Mouse (Mus musculus) cerebellum, adult 2 months (tissue): Measurements from ENCODE around the gene Cd6.

Experiments used
- CTCF ChIP-seq: fragments of 200-500 bp; IDR thresholded peaks from 2 replicates; pipeline ENCODE4 v1.5.1; 2011; ENCODE audit warnings: low read depth, mild to moderate bottlenecking, control low read depth, low read length, moderate library complexity, borderline replicate concordance; ENCODE audit not compliant: insufficient read depth
- POLR2A ChIP-seq: fragments of 200-500 bp; IDR thresholded peaks from 2 replicates; pipeline ENCODE4 v1.6.1; 2011; ENCODE audit warnings: low read length, control low read depth, borderline replicate concordance; ENCODE audit not compliant: insufficient read depth

DNA sequence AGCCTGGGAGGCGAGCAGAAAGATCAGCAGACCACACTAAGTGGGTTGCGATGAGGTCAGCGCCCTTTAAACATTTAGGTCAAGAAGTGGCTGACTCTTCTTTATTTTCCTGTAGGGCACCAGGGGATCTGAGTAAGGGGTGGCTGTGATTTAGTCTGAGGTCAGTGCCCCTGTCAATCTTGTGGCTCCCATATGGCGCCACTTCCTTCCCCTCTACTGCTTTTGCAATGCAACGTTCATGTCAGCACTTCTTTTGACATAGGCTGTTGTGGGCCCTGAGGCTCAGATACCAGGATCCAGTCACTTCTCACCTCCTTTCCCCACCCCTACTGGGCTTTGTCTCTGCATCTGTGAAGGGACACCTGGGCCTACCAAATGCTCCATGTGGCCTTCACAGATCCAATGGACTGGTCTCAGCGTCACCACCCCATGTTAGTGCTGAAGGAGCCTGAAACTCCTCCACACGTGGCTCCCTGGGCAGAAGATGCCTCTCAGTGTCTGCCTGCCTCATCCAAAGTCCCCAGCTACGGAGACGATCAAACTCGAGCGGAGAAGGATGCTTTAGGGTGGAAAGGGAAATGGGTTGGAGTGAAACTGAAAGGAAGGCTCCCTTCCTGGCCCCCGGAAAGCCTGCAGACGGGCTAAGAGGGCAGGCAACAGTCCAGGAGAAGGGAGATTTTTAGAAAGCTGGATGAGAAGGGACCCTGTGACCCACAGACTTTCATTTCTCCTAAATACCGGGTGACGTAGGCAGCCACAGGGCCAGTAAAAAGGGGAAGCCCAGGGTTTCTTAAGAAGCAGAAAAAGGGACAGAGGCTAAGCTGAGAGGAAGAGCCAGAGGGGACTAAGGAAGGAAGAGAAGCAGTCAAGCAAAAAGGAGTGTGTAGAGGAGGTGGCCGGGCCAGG, 12.1 kb upstream of the Cd6 start:
- TF ChIP-seq POLR2A (no peak), CTCF (no peak)
